Mouse (Mus musculus) MEL (cell line): Measurements from ENCODE around the gene Zfp142.

Experiments used
- BHLHE40 ChIP-seq: IDR thresholded peaks from 2 replicates; pipeline ENCODE4 v1.6.1; 2012; ENCODE audit warnings: low read depth, mild to moderate bottlenecking, inconsistent platforms, low read length, improper control_type of control experiment, borderline replicate concordance
- CHD2 ChIP-seq: IDR thresholded peaks from 2 replicates; pipeline ENCODE4 v1.6.1; 2011; ENCODE audit warnings: low read length, improper control_type of control experiment
- CTCF ChIP-seq, 3 experiments: IDR thresholded peaks in 2 of 3; conservative IDR thresholded peaks in 1 of 3; 2 replicates each; pipeline ENCODE4 v1.5.1; 2011 to 2012; ENCODE audit warnings: low read length in 3 of 3, low read depth in 2 of 3, mild to moderate bottlenecking in 2 of 3, improper control_type of control experiment in 1 of 3, inconsistent platforms in 1 of 3, mixed read lengths in 1 of 3, moderate library complexity in 1 of 3; ENCODE audit not compliant: control insufficient read depth in 1 of 3, insufficient read depth in 1 of 3, poor library complexity in 1 of 3, severe bottlenecking in 1 of 3
- EP300 ChIP-seq, 2 experiments: IDR thresholded peaks; 2 replicates each; pipeline ENCODE4 v1.6.1; 2011; ENCODE audit warnings: improper control_type of control experiment in 2 of 2, low read length in 2 of 2, low read depth in 1 of 2, mild to moderate bottlenecking in 1 of 2
- GATA1 ChIP-seq: IDR thresholded peaks from 2 replicates; pipeline ENCODE4 v1.6.1; 2011; ENCODE audit warnings: low read depth, low read length, improper control_type of control experiment
- KAT2A ChIP-seq: conservative IDR thresholded peaks from 2 replicates; pipeline ENCODE4 v1.6.1; 2012; ENCODE audit warnings: low read depth, low read length, improper control_type of control experiment, inconsistent platforms
- NELFE ChIP-seq: IDR thresholded peaks from 2 replicates; pipeline ENCODE4 v1.6.1; 2011; ENCODE audit warnings: low read depth, low read length, improper control_type of control experiment
- POLR2A ChIP-seq, 2 experiments: IDR thresholded peaks; 2 replicates each; pipeline ENCODE4 v1.6.1; 2011 to 2012; ENCODE audit warnings: low read length in 2 of 2, mild to moderate bottlenecking in 2 of 2, control low read depth in 1 of 2, improper control_type of control experiment in 1 of 2, low read depth in 1 of 2, moderate library complexity in 1 of 2; ENCODE audit not compliant: control insufficient read depth in 1 of 2, insufficient read depth in 1 of 2, poor library complexity in 1 of 2
- TCF12 ChIP-seq: IDR thresholded peaks from 2 replicates; pipeline ENCODE4 v1.6.1; 2014; ENCODE audit warnings: low read depth, mild to moderate bottlenecking, inconsistent platforms, low read length, improper control_type of control experiment, moderate library complexity
- ZMIZ1 ChIP-seq: IDR thresholded peaks from 2 replicates; pipeline ENCODE4 v1.6.1; 2012; ENCODE audit warnings: low read depth, mild to moderate bottlenecking, inconsistent platforms, low read length, improper control_type of control experiment, moderate library complexity

DNA sequence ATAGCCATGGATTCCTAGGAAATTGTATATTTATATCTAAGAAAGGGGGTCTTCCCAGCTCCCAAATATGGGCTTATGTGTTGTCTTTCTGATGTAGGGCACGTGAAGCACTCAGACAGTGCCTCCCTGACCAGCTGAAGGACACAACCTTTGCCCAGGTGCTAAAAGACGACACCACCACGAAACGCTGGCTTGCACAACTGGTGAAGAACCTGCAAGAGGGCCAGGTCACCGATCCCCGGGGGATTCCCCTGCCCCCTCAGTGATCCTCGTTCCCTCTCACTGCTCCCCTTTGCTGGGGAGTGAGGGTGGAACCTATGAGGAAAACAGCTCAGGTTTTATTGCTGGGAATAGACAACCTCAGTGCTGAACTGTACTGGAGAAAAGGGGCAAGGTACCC lies 59.5 kb downstream of the Zfp142 start:
- TF ChIP-seq EP300 (IDR thresholded peaks at IDR 0.05; ENCODE audit: low read depth in 1 of 2, low read length in 2 of 2) (no peak), CTCF (IDR thresholded peaks at IDR 0.05 in 2 of 3, conservative IDR thresholded peaks at IDR 0.05 in 1 of 3; ENCODE audit: control insufficient read depth in 1 of 3, insufficient read depth in 1 of 3, low read depth in 2 of 3, low read length in 3 of 3, poor library complexity in 1 of 3, severe bottlenecking in 1 of 3) (no peak), ZMIZ1 (no peak), POLR2A (IDR thresholded peaks at IDR 0.05; ENCODE audit: control insufficient read depth in 1 of 2, insufficient read depth in 1 of 2, low read depth in 1 of 2, low read length in 2 of 2, poor library complexity in 1 of 2) (no peak), TCF12 (no peak), KAT2A (no peak), BHLHE40 (no peak), GATA1 (no peak), CHD2 (no peak), NELFE (no peak)
